Mouse (Mus musculus): ENCODE measurements around the gene Ppp1r14b. TPM values are rescaled to one million over a fixed set of nuclear protein-coding genes. Genes with fewer than 3 reads are reported as not detected.

Gene Ppp1r14b
- 452 and 665 TPM in 2 replicates for polyA plus RNA-seq (2012; ENCODE audit: low replicate concordance)

DNA sequence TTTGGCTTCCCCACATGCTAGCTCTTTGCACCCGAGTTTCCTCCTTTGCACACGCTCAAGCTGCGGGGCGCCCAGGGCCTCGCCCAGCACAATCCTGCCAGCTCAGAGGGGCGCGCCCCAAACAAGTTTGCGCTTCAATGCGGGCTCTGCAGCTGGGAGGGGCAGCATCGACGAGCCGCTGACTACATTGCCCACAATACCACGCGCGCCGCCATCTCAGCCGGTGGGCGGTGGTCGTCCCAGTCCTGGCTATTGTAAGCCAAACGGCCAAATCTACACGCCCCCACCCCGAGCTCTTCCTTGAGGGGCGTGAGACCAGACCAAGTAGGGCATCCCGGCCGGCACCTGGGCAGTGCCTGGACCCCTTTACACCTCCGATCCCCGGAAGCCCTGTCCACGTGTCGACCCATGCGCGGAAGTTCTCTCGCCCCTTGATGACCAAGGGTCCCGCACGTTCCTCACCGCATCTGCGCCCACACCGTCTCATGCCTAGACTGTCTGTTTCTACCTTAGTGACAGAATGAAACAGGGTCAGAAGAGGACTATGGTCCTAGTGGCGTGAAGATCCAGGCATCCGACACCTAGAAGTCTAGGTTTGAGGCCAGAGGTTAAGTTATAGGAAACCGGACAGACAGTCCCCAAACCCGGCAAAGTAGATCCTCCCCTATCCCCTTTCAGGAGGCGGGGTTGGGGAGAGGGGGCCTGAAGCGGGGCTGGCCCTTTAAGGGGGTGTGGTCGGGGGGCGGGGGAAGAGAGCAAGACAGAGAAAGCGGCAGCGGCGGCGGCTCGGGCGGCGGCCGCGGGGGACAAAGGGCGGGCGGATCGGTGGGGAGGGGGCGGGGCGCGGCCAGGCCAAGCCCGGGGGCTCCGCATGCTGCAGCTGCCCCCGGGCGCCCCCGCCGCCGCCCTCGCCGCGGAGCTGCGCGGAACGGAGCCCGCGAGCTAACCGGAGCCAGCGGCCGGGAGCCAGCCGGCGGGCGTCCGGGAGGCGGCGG, at the start of gene Ppp1r14b:
Gene Ppp1r14b, plus strand, starts transcription at position 758 of the 995 bp plus-strand sequence.

DNA sequence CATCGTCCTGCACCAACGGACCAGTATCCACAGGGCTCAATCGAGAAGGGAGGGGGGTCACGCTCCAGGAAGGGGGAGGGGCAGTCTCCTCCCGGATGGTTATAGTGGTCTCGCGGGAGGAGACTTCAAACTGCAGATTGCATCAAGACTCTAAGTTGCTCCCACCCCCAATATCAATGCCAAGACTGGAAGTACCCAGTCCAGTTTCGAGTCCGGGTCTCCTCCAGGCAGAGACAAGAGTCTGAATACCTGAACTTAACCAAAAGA, 49.5 kb upstream of the Ppp1r14b start, which contains the start of gene Catsperz:
Gene Catsperz, minus strand, starts transcription at position 74 of the 267 bp plus-strand sequence.

DNA sequence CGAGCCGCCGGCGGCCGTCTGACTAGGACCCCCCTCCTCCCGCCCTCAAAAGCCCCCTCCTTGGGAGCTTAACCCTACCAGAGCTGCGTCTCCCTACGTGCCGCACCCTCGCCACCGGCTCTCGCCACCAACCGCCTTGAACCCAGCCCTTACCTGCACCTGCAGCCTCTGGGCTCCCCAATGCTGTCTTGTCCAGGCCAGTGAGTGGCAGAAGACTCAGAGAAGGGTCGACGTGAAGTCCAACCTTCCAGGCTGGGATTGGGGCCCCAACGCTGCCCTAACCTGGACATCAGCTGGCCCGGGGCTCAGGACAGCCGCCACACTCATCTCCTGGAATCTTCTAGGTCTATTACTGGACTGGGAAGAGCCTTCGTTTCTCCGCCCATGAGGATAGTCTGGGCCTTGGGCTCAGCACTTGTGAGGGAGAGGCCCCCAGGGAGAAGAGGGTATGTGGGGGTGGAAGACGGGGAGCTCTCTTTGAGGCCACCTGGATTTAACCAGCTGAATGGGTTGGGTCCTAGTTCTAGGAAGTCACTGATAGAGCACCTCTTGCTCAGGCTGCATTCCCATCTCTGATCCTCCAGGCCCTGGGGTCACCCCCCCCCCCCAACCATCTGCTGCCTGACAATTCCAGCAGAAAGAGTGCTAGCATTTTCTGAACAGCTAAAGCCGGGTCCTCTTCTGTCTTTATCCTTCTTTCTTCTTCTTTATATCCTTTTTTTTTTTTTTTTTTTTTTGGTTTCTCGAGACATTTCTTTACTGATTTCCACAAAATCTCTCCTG, 40.4 kb upstream of the Ppp1r14b start, which contains the start of gene Kcnk4:
Gene Kcnk4, minus strand, starts transcription at position 321 of the 783 bp plus-strand sequence.

DNA sequence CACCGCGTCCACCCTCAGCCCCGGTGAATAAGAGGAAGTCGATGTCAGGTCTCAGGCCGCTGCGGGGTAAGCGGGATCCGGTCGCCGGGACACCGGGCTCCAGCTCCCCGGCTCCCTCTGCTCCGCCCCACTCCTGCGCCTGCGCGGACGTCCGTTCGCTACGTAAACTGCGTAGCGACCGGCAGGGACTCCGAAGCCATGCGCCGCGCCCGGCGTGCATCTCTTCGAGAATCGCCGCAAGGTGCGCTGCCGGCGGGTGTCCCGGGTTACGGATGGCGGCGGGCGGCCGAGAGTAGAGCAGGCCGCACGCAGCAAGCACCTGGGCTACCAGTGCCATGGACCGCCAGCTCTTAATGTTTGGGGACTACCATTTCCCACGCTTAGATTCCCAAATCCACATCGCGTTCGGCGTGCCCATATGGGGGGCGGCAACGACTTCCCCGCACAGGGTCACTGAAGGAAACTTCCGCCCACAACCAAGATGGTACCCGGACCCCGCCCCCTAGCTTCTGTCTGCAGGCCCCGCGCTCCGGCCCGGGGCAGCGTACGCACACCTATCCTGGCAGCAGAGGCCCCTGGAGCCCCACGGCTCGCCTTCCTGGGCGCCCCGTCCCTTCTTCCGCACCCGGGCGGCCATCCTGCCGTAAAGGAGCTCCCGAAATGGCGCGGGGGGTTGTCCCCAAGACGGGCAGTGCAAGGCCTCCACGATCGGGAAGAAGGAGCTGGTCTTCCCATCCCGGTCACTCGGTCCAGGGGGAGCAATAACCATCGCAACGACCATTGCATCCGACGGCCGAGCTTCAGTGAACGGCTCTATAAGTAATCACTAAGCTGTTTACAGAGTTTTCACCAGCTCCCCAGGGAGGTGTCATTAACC, 33.2 kb upstream of the Ppp1r14b start, which contains the start of gene Bad:
Gene Bad, plus strand, starts transcription at position 490 of the 877 bp plus-strand sequence.

DNA sequence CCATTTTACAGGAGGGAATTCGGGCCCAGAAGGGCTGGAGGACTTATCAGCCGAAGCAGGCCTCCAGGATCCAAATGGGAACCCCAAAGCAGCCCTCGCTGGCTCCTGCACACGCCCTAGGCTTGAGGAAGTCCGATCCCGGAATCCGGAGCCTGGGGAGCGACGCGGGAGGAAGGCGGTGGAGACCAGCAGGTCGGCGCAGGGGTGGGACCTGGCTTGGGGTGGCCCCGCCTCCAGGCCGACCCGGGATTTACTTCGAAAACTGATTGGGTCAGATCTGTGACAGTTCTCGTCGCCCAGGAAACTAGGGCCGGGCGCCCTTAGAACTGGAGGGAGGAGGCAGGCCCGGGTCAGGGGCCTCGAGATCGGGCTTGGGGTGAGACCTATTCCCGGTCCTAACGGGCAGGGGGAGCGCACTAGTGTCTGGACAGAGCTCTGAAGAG, 32.5 kb upstream of the Ppp1r14b start, which contains the start of gene Gpr137:
Gene Gpr137, minus strand, starts transcription at position 232 of the 443 bp plus-strand sequence.

DNA sequence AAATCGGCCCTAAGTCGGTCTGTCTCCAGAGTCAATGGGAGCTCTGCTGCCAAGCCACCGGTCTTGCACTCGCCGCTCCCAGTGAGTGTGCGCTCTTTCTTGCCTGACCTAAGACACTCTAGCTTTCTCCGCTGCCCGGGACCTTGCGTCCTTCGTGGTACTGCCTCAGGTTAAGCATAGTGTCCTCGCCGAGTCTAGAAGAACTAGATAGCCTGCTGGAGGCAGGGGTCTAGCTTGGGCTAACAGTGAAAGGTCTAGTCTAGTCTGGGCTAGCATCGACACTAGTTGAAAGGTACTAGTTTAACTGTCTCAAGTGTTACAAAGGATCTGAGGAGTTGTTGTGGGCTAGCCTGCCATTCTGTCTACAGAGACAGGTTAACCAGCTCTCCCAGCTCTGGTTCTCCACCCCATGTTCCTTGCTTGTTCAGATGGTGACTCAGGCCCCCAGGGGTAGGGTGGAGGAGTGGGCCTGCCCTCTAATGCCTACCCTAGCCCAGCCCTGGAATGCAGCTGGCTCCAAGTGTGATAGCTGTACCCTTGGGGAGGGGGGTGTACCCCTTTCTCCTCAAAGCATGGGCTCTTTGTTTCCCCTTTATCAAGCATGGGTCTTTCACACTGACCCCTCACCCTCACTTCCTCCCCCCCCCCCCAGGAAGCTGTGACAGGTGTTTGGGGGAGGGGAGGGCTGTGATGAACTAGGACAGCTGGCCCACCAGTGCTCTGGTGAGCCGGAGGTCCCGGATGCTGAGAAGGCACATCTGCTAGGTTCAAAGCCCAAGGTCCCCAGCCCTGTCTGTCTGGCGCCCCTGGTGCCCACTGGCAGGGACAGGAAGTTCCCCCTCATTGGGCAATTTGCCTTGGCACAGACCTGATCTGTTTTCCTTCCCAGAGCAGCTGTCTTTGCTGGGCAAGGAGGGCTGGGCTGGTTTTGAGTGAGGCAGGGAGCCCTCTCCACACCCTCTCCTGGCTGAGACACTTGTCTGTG, 1.1 kb downstream of the Ppp1r14b start, which contains the start of gene Plcb3:
Gene Plcb3, minus strand, starts transcription at position 934 of the 985 bp plus-strand sequence.

DNA sequence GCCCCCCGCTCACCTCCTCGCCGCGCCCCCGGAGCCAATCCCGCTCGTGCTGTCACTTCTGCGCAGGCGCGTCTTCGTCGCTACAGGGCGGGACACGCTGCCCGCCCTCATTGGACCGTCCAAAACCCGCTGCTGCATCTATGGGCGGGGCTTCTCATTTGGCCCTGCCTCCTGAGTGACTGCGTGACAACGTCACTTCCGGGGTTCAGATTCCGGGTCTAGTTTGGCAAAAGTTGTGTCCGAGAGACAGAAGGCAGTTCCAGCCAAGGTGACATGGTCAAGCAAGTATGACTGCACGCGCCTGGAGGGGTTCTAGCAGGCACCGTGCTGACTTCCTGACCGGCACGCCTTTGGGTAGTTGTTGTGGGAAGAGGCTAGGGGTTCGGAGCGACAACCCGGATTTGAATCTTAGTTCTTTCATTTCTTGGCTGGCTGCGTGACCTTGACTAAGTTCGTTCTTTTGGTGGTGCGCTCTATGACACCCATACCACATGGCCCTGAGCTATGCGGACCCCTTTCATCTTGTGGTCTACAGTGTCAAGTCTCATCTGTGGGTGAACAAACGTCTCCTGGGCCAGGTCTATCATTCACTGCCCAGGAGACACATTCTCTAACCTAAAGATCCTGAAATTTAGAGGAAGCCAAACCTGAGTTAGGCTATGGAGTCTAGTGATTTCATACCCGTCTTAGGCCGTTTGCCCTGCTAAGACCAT, 5.8 kb downstream of the Ppp1r14b start, which contains the start of gene Fkbp2:
Gene Fkbp2, minus strand, starts transcription at position 121 of the 713 bp plus-strand sequence.

DNA sequence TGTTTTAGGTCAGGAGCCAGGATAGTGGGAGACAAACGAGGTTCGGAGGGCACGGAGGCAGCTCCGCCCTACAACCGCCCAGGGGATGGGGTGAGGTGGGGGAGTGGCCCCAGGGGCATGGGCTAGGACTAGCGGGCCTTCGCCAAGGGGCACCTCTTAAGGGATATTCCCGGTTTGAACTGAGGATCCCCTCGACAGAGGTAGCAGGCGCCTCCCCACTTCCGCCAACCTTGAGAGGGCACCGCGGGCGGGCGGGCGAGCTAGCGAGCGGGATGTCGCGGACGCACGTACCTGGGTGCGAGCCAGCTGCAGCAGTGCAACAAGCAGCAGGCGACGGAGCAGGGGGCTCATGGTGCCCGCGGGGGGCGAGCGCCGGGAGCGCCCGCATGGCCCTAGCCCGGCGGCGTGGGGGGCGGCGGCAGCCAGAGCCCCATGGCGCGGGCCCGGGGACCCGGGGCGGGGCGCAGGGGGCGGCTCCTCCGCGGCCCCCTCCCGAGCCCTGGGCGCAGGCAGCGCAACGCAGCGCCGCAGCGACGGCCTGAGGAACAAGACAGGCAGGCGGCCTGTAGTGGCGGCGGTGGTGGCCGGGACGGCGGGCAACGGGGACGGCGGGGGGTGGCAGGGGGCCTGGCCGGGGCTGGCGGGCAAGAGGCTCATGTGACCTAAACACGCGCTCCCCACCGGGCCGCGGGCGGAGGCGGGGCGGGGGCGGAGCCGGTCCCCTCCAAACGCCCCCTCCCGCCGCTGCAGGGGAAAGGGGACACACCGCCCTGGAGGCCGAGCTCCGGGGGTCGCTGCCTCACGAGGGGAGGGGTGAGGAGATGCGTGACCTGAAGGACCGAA, 12.5 kb downstream of the Ppp1r14b start, which contains the start of gene Vegfb:
Gene Vegfb, minus strand, starts transcription at position 591 of the 843 bp plus-strand sequence.

DNA sequence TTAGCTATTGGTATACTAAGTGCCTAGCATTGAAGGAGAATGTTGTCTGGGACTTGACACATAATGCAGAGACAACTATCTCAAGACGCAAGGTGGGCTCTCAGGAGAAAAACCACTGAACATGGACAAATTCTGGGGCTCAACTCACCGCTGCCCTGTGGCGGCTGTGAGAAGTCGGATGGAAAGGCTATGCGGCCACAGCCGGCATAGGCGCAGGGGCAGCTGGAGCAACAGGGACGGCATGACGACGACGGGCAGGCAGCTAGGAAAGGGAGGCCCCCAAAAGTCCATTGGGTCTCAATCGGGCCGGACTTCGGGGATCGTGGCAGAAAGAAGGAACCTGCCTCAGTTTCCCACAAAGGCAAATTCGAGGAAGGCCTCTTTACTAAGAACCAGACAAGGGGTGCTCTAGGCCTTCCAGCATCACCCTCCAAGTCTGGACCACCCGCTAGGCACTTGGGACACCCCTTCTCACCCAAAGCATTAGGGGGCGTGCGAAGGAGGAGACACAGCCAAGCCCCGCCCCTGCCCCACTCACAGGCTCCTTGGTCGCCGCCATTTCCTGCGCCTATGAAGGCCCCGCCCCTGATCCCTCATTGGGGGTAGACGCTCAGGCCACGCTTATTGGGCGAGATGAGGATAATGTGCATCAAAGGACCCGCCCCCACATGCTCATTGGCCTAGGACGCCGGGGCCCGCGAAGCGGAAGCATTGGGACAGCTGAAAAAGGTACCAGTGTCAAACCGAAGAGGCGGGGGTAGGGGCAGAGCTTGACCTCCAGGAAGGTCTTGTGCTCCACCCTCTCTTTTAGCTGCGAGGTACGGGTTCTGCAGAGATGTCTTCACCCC, 17.5 kb downstream of the Ppp1r14b start, which contains the start of gene Dnajc4:
Gene Dnajc4, minus strand, starts transcription at position 562 of the 848 bp plus-strand sequence.

DNA sequence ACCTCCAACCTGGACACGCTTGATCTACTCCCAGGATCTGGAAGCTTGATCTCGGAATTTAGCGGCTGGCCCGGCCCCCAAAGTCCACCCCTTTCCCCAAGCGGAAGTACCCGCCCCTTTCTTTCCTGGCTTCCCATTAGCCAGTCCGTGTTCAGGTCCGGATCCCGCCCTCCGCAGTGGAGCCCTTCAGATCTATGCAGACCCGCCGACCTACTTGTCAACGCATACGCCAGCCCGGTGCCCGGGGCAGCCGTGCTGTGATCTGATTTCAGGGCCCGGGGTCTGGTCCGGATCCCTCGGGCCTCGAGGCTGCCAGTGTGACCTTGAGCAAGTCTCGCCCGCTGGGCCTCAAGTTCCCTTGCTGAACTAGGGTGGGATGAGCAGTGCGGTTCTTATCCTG, 21.2 kb downstream of the Ppp1r14b start, which contains the start of the genes Nudt22 and Trpt1:
Gene Nudt22, minus strand, starts transcription at position 112 of the 400 bp plus-strand sequence.
Gene Trpt1, plus strand, starts transcription at position 126 of the 400 bp plus-strand sequence.

DNA sequence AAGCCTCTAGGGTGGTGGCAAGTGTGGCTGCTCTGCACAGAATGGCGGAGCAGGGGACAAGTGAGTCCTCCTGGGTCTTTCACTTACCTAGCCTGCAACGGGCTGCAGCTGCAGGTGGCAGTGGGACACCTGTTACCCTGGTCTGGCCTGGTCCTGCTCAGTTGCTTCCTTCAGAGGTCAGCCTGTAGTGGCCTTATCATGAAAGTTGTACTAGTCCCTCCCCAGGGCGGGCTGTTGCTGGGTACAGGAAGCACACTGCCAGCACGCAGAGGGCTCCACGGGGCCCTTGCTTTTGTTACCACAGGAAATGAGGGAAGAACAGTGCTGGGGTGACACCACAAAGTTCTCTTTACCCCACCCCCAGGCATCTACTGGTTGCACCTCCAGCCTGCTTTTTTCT, 44.4 kb downstream of the Ppp1r14b start, which contains the start of gene Fermt3:
Gene Fermt3, minus strand, starts transcription at position 279 of the 400 bp plus-strand sequence.

Other genes starting within 250 kb of the Ppp1r14b start
- gene Rps6ka4, start 134.3 kb upstream of the Ppp1r14b start, polyA plus RNA-seq (2012; ENCODE audit: low replicate concordance): 41.3 and 41.4 TPM in 2 replicates
- 8.8 and 20.9 TPM in 2 replicates for gene Ccdc88b, start 116.8 kb upstream of the Ppp1r14b start, polyA plus RNA-seq (2012; ENCODE audit: low replicate concordance)
- gene Trmt112, start 65.3 kb upstream of the Ppp1r14b start, polyA plus RNA-seq (2012; ENCODE audit: low replicate concordance): 80.0 and 128 TPM in 2 replicates
- gene Prdx5, start 64.9 kb upstream of the Ppp1r14b start, polyA plus RNA-seq (2012; ENCODE audit: low replicate concordance): 88.9 and 116 TPM in 2 replicates
- gene Esrra, start 53.2 kb upstream of the Ppp1r14b start, polyA plus RNA-seq (2012; ENCODE audit: low replicate concordance): 67.0 and 113 TPM in 2 replicates
- gene Catsperz, start 49.6 kb upstream of the Ppp1r14b start, polyA plus RNA-seq (2012; ENCODE audit: low replicate concordance): 0.41 TPM in 1 of 2 replicates, not detected in the other
- gene Kcnk4, start 40.5 kb upstream of the Ppp1r14b start, polyA plus RNA-seq (2012; ENCODE audit: low replicate concordance): not detected in 2 replicates
- 89.7 and 101 TPM in 2 replicates for gene Bad, start 33.1 kb upstream of the Ppp1r14b start, polyA plus RNA-seq (2012; ENCODE audit: low replicate concordance)
- gene Gpr137, start 32.5 kb upstream of the Ppp1r14b start, polyA plus RNA-seq (2012; ENCODE audit: low replicate concordance): 65.6 and 67.0 TPM in 2 replicates
- 22.0 and 26.6 TPM in 2 replicates for gene Plcb3, start 1.5 kb downstream of the Ppp1r14b start, polyA plus RNA-seq (2012; ENCODE audit: low replicate concordance)
- gene Fkbp2, start 5.5 kb downstream of the Ppp1r14b start, polyA plus RNA-seq (2012; ENCODE audit: low replicate concordance): 128 and 745 TPM in 2 replicates
- 68.2 and 125 TPM in 2 replicates for gene Vegfb, start 12.7 kb downstream of the Ppp1r14b start, polyA plus RNA-seq (2012; ENCODE audit: low replicate concordance)
- gene Dnajc4, start 17.6 kb downstream of the Ppp1r14b start, polyA plus RNA-seq (2012; ENCODE audit: low replicate concordance): 15.2 and 25.4 TPM in 2 replicates
- gene Nudt22, start 21.1 kb downstream of the Ppp1r14b start, polyA plus RNA-seq (2012; ENCODE audit: low replicate concordance): 14.4 and 26.7 TPM in 2 replicates
- gene Trpt1, start 21.2 kb downstream of the Ppp1r14b start, polyA plus RNA-seq (2012; ENCODE audit: low replicate concordance): 0.27 and 2.1 TPM in 2 replicates
- gene Fermt3, start 44.5 kb downstream of the Ppp1r14b start, polyA plus RNA-seq (2012; ENCODE audit: low replicate concordance): 599 and 891 TPM in 2 replicates
- gene Stip1, start 65.0 kb downstream of the Ppp1r14b start, polyA plus RNA-seq (2012; ENCODE audit: low replicate concordance): 38.3 and 182 TPM in 2 replicates
- 7.0 and 13.3 TPM in 2 replicates for gene Macrod1, start 81.8 kb downstream of the Ppp1r14b start, polyA plus RNA-seq (2012; ENCODE audit: low replicate concordance)
- 0.06 TPM in 1 of 2 replicates, not detected in the other for gene Flrt1, start 130.8 kb downstream of the Ppp1r14b start, polyA plus RNA-seq (2012; ENCODE audit: low replicate concordance)
- gene Otub1, start 231.3 kb downstream of the Ppp1r14b start, polyA plus RNA-seq (2012; ENCODE audit: low replicate concordance): 123 and 146 TPM in 2 replicates
- gene Cox8a, start 242.6 kb downstream of the Ppp1r14b start, polyA plus RNA-seq (2012; ENCODE audit: low replicate concordance): 212 and 399 TPM in 2 replicates

Data from leukemia stem cell, adult 10-12 weeks (primary cell).